Mouse (Mus musculus): Measurements from ENCODE around the gene Adamtsl1. TPM values are rescaled to one million over a fixed set of nuclear protein-coding genes. Genes with fewer than 3 reads are reported as not detected.

The Adamtsl1 gene
- polyA plus RNA-seq, 1 experiment from 2014 or later: 13.2 TPM

DNA sequence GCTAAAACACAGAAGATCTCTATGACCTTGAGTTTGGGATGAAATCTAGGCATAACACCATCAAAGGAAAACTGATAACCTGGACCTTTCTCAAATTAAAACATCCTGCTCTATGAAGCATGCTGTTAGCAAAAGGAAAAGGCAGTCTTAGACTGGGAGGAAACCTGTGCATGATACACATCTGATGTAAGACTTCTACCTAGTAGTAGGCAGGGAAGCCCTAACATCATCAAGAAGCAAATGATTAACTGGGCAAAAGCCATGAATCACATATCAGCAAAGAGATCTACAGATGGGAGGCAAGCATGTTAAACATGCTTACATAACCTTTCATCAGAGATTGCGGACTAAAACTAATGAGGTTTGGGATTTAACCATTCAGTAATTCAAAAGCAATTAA lies 229.5 kb downstream of the Adamtsl1 start:
- H3K36me3 ChIP-seq (ENCODE audit: control insufficient read depth, insufficient read depth, low read length): no peaks in the 10 kb centered on the region

DNA sequence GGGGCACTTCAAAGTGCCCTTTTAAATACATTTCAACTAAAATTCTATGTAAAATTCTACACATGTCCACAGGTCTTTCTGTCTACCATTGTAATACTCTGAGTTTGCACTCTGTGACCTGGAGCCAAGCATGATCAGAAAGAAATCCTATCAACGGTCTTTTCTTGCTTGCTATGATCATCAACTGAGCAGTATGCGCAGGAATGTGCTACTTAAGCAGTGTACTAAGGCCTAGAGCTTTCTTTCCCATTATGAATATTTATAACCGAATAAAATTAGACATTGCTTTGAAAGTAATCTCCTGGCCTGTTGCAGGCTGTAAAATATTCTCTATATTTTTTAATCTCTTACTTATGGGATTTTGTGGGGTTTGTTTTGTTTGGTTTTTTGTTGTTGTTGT lies 248.7 kb downstream of the Adamtsl1 start:
- WGBS (ENCODE audit: insufficient replicate concordance): 78% methylated on average over 3 of the region's 3 CpGs
- H3K27me3 ChIP-seq (ENCODE audit: control insufficient read depth, insufficient read depth, low read length): no peaks in the 10 kb centered on the region

More for the DNA sequence above, 229.5 kb downstream of the Adamtsl1 start:
- H3K9ac ChIP-seq (ENCODE audit: low read depth, low read length): no peak overlapping the region
- no peak overlapping the region for H3K4me2 ChIP-seq
- 78% methylated on average over 1 of the region's 1 CpGs for WGBS (ENCODE audit: insufficient replicate concordance)
- no peaks in the 10 kb centered on the region for H3K27me3 ChIP-seq (ENCODE audit: control insufficient read depth, insufficient read depth, low read length)
- no peak for ATAC-seq (replicated peaks; ENCODE audit: insufficient number of reproducible peaks, low FRiP score, low TSS enrichment)
- H3K4me1 ChIP-seq (ENCODE audit: control insufficient read depth, insufficient read depth, low read length): no peaks in the 10 kb centered on the region
- no peak overlapping the region for H3K27ac ChIP-seq (ENCODE audit: low read depth, low read length)
- H3K4me3 ChIP-seq (ENCODE audit: low read depth, low read length): no peak overlapping the region
- H3K9me3 ChIP-seq (replicated peaks; ENCODE audit: control insufficient read depth, low read length): no peaks in the 10 kb centered on the region

DNA sequence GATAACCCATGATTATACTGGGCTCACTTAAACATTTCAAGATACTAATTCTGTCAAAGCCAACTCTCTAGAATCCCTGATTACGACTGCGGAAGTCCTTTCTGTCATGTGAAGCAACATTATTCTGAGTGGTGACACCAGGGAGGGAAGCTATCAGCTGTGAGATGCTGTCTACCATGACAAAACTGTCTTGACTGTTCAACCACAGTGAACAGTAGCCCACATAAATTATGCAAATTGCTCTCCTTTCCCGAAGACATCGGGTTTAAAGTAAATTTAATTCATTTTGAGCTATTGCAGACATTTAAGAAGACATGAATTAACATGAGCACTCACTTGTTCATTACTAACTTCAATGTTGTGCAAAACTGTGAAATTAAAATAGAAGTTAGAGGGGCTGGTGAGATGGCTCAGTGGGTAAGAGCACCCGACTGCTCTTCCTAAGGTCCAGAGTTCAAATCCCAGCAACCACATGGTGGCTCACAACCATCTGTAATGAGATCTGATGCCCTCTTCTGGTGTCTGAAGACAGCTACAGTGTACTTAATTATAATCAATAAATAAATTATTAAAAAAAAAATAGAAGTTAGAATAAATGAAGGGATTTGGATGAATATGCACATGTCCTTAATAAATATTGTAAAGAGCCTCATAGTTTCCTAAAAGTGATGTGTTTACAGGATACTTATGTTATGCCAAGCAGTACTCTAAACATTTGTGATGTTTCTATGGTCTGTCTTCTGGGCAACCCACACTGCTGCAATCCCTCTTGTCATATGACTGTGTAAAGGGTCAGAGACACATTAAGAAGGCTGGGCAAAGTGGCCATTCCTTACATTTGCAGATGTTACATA lies 249.4 kb downstream of the Adamtsl1 start:
- Histone ChIP-seq H3K9ac (ENCODE audit: low read depth, low read length) (no peak overlapping the region), H3K4me1 (ENCODE audit: control insufficient read depth, insufficient read depth, low read length) (no peaks in the 10 kb centered on the region), H3K4me2 (no peak overlapping the region), H3K4me3 (ENCODE audit: low read depth, low read length) (no peak overlapping the region), H3K27ac (ENCODE audit: low read depth, low read length) (no peak overlapping the region), H3K27me3 (ENCODE audit: control insufficient read depth, insufficient read depth, low read length) (no peaks in the 10 kb centered on the region), H3K9me3 (replicated peaks; ENCODE audit: control insufficient read depth, low read length) (no peaks in the 10 kb centered on the region), H3K36me3 (ENCODE audit: control insufficient read depth, insufficient read depth, low read length) (no peaks in the 10 kb centered on the region)
- no peak for ATAC-seq (replicated peaks; ENCODE audit: insufficient number of reproducible peaks, low FRiP score, low TSS enrichment)
- WGBS (ENCODE audit: insufficient replicate concordance): 73% methylated on average over 5 of the region's 5 CpGs

More for the DNA sequence above, 248.7 kb downstream of the Adamtsl1 start:
- no peak for ATAC-seq (replicated peaks; ENCODE audit: insufficient number of reproducible peaks, low FRiP score, low TSS enrichment)
- Histone ChIP-seq H3K4me2 (no peak overlapping the region), H3K36me3 (ENCODE audit: control insufficient read depth, insufficient read depth, low read length) (no peaks in the 10 kb centered on the region), H3K9me3 (replicated peaks; ENCODE audit: control insufficient read depth, low read length) (no peaks in the 10 kb centered on the region), H3K27ac (ENCODE audit: low read depth, low read length) (no peak overlapping the region), H3K4me1 (ENCODE audit: control insufficient read depth, insufficient read depth, low read length) (no peaks in the 10 kb centered on the region), H3K4me3 (ENCODE audit: low read depth, low read length) (no peak overlapping the region), H3K9ac (ENCODE audit: low read depth, low read length) (no peak overlapping the region)

DNA sequence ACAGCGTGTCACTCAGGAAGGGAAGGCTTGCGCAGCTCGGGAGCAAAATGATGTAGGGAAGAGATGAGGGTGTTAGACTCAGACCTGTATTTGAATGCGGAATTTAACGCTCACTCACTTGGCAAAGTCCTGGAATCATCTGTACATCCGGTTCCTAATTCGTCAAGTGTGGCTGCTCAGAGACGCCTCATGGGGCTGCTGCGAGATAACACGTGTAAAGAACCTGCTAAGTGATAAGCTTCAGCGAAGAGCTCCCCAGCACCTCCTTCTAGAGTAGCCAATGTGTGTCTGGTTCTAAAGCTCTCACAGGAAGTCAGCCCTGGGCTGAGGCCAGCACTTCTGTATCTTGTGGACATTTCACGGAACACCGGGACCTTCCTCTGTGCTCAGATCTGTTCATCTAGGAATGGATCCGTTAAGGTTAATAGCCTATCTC lies 250.1 kb downstream of the Adamtsl1 start:
- Histone ChIP-seq H3K36me3 (ENCODE audit: control insufficient read depth, insufficient read depth, low read length) (no peaks in the 10 kb centered on the region), H3K4me1 (ENCODE audit: control insufficient read depth, insufficient read depth, low read length) (no peaks in the 10 kb centered on the region), H3K9me3 (replicated peaks; ENCODE audit: control insufficient read depth, low read length) (no peaks in the 10 kb centered on the region), H3K4me2 (no peak overlapping the region), H3K27me3 (ENCODE audit: control insufficient read depth, insufficient read depth, low read length) (no peaks in the 10 kb centered on the region), H3K4me3 (ENCODE audit: low read depth, low read length) (no peak overlapping the region), H3K27ac (ENCODE audit: low read depth, low read length) (no peak overlapping the region), H3K9ac (ENCODE audit: low read depth, low read length) (no peak overlapping the region)
- ATAC-seq (replicated peaks; ENCODE audit: insufficient number of reproducible peaks, low FRiP score, low TSS enrichment): no peak
- WGBS (ENCODE audit: insufficient replicate concordance): 44% methylated on average over 14 of the region's 14 CpGs

DNA sequence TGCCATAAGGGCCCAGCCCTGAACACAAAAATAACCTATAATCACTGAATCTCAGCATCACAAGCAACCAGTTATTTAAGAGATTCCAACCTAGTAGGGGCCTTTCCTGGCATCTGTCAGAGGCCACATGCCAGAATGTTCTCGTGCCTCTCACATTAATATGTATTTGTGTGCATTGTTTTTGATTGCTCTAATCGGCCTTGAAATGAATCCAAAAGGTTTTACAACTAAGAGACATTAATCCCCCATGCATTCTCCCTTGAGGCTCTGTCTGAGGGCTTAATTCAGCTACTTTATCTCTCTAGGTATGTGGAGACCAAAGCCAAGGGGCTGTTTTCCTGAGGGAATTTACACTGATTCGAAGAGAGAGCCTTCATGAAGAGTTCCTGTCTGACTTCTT lies 250.5 kb downstream of the Adamtsl1 start:
- H3K36me3 ChIP-seq (ENCODE audit: control insufficient read depth, insufficient read depth, low read length): no peaks in the 10 kb centered on the region
- no peaks in the 10 kb centered on the region for H3K9me3 ChIP-seq (replicated peaks; ENCODE audit: control insufficient read depth, low read length)
- no peak overlapping the region for H3K27ac ChIP-seq (ENCODE audit: low read depth, low read length)
- H3K4me3 ChIP-seq (ENCODE audit: low read depth, low read length): no peak overlapping the region
- no peak overlapping the region for H3K4me2 ChIP-seq
- no peak overlapping the region for H3K9ac ChIP-seq (ENCODE audit: low read depth, low read length)
- no peaks in the 10 kb centered on the region for H3K27me3 ChIP-seq (ENCODE audit: control insufficient read depth, insufficient read depth, low read length)
- 67% methylated on average over 3 of the region's 3 CpGs for WGBS (ENCODE audit: insufficient replicate concordance)
- no peak for ATAC-seq (replicated peaks; ENCODE audit: insufficient number of reproducible peaks, low FRiP score, low TSS enrichment)
- H3K4me1 ChIP-seq (ENCODE audit: control insufficient read depth, insufficient read depth, low read length): no peaks in the 10 kb centered on the region

DNA sequence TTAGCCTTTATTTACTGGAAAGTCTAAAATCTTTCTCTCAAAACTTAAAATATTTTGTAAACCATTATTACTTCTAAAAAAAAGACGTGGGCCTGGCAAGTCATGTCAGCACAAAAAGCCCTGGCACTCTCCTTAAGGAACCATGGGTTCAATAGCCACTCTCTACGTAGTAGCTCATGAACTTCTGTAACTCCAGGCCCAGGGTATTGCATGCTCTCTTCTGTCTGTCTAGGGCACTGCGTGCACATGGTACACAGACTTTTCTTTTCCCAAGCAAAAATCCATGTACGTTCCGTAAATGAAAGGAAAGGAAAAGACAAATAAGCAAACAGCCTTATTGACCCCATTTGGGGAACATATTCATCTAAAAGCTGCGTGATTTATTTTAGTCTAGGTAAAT lies 253.7 kb downstream of the Adamtsl1 start:
- 75% methylated on average over 6 of the region's 6 CpGs for whole genome bisulfite sequencing (ENCODE audit: insufficient replicate concordance)
- no peak for ATAC-seq (replicated peaks; ENCODE audit: insufficient number of reproducible peaks, low FRiP score, low TSS enrichment)
- no peaks in the 10 kb centered on the region for H3K9me3 ChIP-seq (replicated peaks; ENCODE audit: control insufficient read depth, low read length)

DNA sequence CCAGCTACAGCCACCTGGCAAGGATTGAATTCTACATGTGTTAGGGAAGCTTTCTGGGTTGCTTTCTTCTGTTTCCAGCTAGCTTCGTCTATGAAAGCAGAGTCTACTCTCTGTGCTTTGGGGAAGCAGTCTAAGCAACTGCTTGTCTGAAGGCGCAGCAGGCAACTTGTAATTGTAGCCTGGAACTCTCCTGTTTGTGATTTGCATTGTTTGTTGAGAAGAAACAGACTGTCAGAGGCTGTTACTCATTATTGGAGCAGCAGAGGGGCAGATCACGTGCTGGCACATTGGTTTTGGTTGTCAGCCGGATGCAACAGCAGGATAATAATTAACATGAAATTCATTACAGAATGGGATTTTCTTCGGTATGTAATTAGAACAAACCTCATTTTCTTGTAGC lies 254.1 kb downstream of the Adamtsl1 start:
- WGBS (ENCODE audit: insufficient replicate concordance): 64% methylated on average over 5 of the region's 5 CpGs
- no peak overlapping the region for H3K4me3 ChIP-seq (ENCODE audit: low read depth, low read length)
- H3K27ac ChIP-seq (ENCODE audit: low read depth, low read length): no peak overlapping the region
- H3K4me1 ChIP-seq (ENCODE audit: control insufficient read depth, insufficient read depth, low read length): no peaks in the 10 kb centered on the region
- H3K9ac ChIP-seq (ENCODE audit: low read depth, low read length): no peak overlapping the region
- H3K4me2 ChIP-seq: no peak overlapping the region
- no peak for ATAC-seq (replicated peaks; ENCODE audit: insufficient number of reproducible peaks, low FRiP score, low TSS enrichment)
- H3K27me3 ChIP-seq (ENCODE audit: control insufficient read depth, insufficient read depth, low read length): no peaks in the 10 kb centered on the region
- H3K9me3 ChIP-seq (replicated peaks; ENCODE audit: control insufficient read depth, low read length): no peaks in the 10 kb centered on the region
- no peaks in the 10 kb centered on the region for H3K36me3 ChIP-seq (ENCODE audit: control insufficient read depth, insufficient read depth, low read length)

More for the DNA sequence above, 253.7 kb downstream of the Adamtsl1 start:
- H3K36me3 ChIP-seq (ENCODE audit: control insufficient read depth, insufficient read depth, low read length): no peaks in the 10 kb centered on the region
- H3K4me3 ChIP-seq (ENCODE audit: low read depth, low read length): no peak overlapping the region
- H3K9ac ChIP-seq (ENCODE audit: low read depth, low read length): no peak overlapping the region
- H3K4me1 ChIP-seq (ENCODE audit: control insufficient read depth, insufficient read depth, low read length): no peaks in the 10 kb centered on the region
- H3K27ac ChIP-seq (ENCODE audit: low read depth, low read length): no peak overlapping the region
- no peaks in the 10 kb centered on the region for H3K27me3 ChIP-seq (ENCODE audit: control insufficient read depth, insufficient read depth, low read length)
- no peak overlapping the region for H3K4me2 ChIP-seq

DNA sequence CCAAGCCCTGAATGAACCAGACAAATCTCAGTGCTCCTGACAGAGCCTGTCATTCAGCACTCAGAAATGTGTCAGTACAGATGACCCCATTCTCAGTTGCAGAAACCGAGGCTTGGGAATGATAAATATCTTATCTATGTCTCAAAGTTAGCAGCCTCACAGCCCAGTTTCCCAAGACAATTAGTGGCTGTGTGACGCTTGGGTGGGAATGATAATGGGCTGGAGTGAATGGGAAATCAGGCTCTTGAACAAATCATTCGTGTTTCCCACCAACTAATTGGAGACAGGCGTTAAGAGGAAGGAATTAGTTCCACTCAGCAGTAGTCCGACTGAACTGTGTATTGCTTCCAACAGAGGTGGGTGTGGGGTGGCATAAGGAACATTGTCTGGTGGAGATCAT lies 268.5 kb downstream of the Adamtsl1 start:
- WGBS (ENCODE audit: insufficient replicate concordance): 28% methylated on average over 5 of the region's 5 CpGs
- H3K36me3 ChIP-seq (ENCODE audit: control insufficient read depth, insufficient read depth, low read length): no peaks in the 10 kb centered on the region

More for the DNA sequence above, 268.5 kb downstream of the Adamtsl1 start:
- Histone ChIP-seq H3K4me3 (ENCODE audit: low read depth, low read length) (no peak overlapping the region), H3K4me1 (ENCODE audit: control insufficient read depth, insufficient read depth, low read length) (no peaks in the 10 kb centered on the region), H3K27me3 (ENCODE audit: control insufficient read depth, insufficient read depth, low read length) (no peaks in the 10 kb centered on the region), H3K9ac (ENCODE audit: low read depth, low read length) (no peak overlapping the region), H3K9me3 (replicated peaks; ENCODE audit: control insufficient read depth, low read length) (no peaks in the 10 kb centered on the region), H3K4me2 (no peak overlapping the region), H3K27ac (ENCODE audit: low read depth, low read length) (no peak overlapping the region)
- ATAC-seq (replicated peaks; ENCODE audit: insufficient number of reproducible peaks, low FRiP score, low TSS enrichment): no peak

Measured in heart, embryonic 11.5 days (tissue).